Mouse (Mus musculus) right cerebral cortex, postnatal 14 days (tissue): ENCODE measurements around the gene Lrrc58.
A peak's percentile ranks its signal among the peaks of the same experiment; 100 is the strongest.

Experiments used
- DNase-seq: peaks from one replicate; pipeline ENCODE4 v3.0.0; 2022

The Lrrc58 gene

GRCm38 (mm10) chr16:37867791-37868505 is at the start of gene Lrrc58:
Lrrc58 (plus strand) TSS chr16:37868389.
- DNase-seq, result peak; percentile 88

GRCm38 (mm10) chr16:37823949-37824348 is 44.2 kb upstream of the Lrrc58 start:
- peak; percentile 20 for DNase-seq

GRCm38 (mm10) chr16:37824778-37825505 is 43.2 kb upstream of the Lrrc58 start:
- peak; percentile 62 for DNase-seq

DNA sequence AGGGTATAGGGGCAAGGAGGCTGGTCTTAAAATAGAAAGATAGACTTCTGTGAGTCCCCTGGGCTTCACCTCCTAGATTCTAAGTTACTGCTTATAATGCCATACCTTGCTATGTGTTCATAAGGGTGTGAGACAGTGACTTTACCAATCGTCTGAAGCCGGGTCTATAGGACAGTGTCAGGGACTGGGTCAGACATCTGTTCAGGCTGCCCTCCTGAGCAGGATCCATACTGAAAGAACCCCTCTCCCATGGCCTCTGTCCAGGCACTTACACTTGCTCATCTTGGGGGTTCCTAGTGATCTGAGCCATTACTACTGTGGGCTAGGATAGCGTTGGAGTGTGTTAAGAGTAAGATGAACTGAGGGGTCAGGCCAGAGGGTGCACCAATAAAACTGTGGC is 41.9 kb upstream of the Lrrc58 start:
- DNase-seq, result no peak

GRCm38 (mm10) chr16:37831041-37831440 is 37.1 kb upstream of the Lrrc58 start:
- no peak for DNase-seq

GRCm38 (mm10) chr16:37837571-37837970 is 30.6 kb upstream of the Lrrc58 start:
- DNase-seq, result no peak

DNA sequence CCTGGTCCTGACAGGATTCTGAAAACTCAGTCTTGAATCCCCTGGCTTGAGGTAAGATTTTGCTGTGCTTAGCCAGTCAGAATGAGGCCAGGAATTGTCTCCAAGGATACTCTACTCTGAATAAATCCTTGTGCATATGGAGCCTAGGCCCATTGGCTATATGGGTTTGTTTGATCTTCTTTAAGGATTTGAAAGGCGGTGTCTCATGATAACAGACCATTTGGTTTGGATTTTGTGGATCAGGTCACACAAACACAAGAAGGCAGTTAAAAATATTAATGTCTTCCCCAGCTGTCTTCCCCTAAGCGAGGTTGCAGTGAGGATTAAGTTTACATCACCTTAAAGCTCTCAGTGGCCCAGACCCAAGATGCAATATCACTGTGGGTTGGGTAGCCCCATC is 25.8 kb upstream of the Lrrc58 start:
- DNase-seq, result no peak

GRCm38 (mm10) chr16:37843740-37844139 is 24.4 kb upstream of the Lrrc58 start:
- no peak for DNase-seq

GRCm38 (mm10) chr16:37845202-37845925 is 22.8 kb upstream of the Lrrc58 start:
- DNase-seq, result no peak

DNA sequence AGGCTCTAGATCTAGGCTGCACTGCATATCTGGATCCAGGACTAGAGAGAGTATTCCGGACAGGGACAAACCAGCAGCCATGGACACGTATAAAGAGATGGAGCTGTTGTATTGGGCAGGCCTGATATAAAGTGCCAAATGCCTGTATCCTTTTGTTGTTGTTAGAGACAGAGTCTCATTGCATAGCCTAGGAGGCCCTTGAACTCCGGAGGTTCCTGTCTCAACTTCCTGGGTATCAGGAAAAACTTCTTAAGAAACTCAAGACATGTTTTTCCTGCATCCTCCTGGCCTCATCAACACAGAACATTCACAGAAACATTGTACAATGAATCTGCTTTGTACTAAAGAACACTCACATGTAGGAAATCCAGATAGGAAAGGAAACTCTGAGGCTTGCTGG is 21.1 kb upstream of the Lrrc58 start:
- DNase-seq, result no peak

DNA sequence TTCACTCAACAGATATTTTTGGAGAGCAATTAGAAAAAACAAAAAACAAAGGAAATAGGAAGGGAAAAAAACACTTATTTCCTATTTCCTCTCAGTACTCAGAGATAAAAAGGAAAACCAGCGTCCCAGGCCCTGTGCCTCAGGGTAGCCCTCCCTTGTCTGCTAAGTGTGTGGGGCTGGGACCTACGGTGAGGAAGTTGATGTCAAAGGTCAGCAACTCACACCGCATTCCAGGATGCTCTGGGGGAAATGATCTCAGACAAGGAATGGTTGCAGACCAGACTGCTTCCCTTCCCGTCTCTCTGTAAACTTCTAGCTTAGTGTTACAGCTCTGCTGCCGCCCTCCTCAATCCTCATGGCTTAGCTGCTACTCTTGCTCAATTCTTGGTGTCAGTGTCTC is 16.8 kb upstream of the Lrrc58 start:
- no peak for DNase-seq

- no peak for DNase-seq
Observed at GRCm38 (mm10) chr16:37853279-37853678, 14.9 kb upstream of the Lrrc58 start.

GRCm38 (mm10) chr16:37854054-37854453 is 14.1 kb upstream of the Lrrc58 start:
- no peak for DNase-seq

GRCm38 (mm10) chr16:37854593-37854992 is 13.6 kb upstream of the Lrrc58 start:
- DNase-seq, result no peak

GRCm38 (mm10) chr16:37855583-37855982 is 12.6 kb upstream of the Lrrc58 start:
- no peak for DNase-seq

DNA sequence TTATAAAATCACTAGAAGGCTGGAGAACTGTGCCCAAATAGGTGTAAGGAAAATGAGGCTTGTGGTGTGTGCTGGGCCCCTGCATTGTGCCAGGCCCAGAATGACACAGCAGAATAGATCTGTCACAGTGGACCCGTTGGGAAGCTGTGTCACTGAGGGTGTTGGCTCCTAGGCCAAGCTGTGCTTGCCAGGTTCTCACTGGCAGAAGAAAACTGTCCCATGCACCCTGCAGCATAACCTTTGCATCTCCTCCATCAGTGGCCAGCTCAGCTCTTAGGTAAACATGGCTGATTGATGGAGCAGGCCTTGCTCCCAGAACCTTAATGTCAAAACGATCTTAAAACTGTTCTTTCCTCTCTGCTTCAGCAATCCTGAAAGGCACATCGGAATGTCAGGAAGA is 11.9 kb upstream of the Lrrc58 start:
- no peak for DNase-seq

- DNase-seq, result no peak
Observed at GRCm38 (mm10) chr16:37857495-37857894, 10.7 kb upstream of the Lrrc58 start.

DNA sequence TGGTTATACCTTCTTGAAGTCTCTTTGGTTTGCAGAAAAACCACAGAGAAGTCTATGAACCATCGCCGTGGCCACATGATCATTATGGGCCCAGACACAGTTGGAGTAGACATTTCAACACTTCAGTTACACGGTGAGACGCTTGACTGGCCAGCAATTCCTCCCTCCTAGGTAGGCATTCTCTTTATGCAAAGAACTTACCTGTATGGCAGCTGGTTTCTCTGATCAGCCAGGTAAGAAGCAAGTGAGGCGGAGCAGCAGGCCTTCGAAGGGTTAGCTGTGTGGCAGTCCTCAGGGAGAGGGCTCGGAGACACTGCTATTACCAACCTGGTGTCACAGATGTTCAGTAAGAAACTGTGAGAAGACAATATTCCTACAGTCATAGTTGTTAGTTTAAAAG is 8.0 kb upstream of the Lrrc58 start:
- DNase-seq, result no peak

GRCm38 (mm10) chr16:37861029-37861428 is 7.2 kb upstream of the Lrrc58 start, which contains the start of gene Gm36028:
Gm36028 (minus strand) TSS chr16:37861146.
- no peak for DNase-seq

DNA sequence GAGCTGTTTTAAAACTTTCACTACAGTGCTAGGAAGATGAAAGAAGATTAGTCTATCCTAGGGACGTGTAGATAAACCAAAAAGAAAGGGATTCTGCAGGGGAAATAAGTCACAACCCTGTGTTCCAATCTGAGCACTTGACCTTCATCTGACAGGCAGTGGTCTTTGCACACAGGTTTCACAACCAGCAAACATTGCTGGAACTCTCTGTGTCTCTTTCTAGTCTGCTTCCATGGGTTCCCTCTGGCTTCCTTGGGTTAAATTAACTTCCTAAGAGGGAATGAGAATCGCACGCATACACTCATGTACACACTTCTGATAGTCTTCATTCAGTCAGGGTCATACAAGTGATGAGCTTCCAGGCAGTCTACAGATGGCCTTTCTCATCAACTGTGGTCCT is 4.3 kb upstream of the Lrrc58 start:
- no peak for DNase-seq

DNA sequence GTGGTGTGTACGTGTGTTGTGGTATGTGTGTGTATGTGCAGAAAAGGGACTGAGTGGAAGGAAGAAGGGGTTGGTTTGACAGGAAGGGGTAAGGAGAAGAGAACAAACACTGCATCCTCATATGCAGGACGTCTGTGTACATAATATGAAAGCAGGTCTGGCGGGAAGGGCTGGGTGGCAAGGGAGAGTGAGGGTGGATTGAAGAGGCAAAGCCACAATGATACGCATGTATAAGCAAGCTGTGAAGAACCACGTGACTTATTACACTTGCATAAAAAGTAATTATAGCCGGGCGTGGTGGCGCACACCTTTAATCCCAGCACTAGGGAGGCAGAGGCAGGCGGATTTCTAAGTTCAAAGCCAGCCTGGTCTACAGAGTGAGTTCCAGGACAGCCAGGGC is 2.3 kb upstream of the Lrrc58 start:
- DNase-seq, result no peak

DNA sequence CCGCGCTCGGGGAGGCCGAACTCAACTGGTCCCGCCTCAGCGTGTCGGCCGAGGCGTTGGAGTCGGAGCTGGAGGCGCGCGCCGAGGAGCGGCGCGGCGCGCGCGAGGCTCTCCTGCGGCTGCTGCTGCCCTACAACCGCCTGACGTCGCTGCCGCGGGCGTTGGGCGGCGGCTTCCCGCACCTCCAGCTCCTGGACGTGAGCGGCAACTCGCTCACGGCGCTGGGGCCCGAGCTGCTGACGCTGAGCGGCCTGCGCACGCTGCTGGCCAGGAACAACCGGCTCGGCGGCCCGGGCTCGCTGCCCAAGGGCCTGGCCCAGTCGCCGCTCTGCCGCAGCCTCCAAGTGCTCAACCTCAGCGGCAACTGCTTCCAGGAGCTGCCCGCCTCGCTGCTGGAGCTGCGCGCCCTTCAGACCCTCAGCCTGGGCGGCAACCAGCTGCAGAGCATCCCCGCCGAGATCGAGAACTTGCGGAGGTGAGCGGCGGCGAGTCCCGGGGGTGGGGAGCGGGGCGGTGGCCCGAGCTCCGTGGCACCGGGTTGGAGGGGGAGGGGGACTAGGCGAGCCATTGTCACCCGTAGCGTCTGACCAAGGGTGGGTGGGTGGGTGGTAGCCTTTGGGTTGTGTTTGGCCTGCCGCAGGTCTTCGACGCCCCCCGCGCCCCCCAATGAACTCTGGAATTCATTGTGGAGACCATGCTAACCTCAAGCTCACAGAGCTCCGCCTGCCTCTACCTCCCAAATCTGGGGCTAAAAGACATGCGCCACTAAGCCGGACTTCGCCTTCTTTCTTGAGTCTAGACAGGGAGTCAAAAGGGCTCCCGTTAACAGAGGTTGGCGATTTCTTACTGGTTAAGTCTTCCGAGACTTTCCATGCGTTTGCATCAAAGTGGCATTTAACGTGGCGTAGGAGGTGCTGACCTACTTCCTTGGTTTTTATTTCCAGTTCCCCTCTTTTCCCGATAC is 599 bp downstream of the Lrrc58 start:
- DNase-seq, result no peak
